Mouse (Mus musculus) cerebellum, postnatal 10 days (tissue): ENCODE data around the gene Isyna1.

Experiments
- DNase-seq, 2 experiments: peaks; one replicate each; pipeline ENCODE4 v3.0.0; 2021; ENCODE audit warnings: mixed read lengths in 2 of 2

Isyna1 gene

DNA sequence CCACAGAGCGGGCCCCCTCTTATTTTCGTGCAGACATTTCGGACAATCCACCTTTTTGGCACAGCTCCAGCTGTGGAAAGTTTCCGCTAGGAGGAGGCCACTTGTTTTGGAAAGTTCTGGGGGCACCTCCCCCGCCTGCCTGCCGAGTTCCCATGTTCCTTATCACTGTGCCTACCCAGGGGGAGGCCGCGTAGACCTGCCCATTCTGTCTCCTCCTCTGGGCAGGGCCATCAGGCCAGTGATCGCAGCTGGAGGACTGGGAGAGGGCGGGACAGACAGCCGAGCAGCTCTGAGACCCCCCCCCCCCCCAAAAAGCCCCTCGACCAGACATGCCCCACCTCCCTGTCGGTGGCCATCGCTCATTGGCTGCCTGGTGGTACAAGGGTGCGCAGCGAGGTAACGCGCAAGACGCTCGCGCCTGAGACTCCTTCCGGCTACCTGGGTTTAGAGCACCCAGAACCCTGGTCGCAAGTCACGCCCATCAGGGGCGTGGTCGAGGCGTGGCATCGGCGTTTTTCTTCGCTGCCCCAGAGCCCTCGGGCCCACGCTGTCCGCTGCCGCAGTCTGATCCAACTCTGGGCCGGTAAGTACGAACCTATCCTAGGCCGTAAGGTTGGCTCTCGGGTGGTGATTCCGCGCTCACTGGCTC is at the start of gene Isyna1:
Gene Isyna1 (plus strand): TSS at position 413 of the 649 bp plus-strand sequence.
- peak; percentile 81 to 86 for DNase-seq

DNA sequence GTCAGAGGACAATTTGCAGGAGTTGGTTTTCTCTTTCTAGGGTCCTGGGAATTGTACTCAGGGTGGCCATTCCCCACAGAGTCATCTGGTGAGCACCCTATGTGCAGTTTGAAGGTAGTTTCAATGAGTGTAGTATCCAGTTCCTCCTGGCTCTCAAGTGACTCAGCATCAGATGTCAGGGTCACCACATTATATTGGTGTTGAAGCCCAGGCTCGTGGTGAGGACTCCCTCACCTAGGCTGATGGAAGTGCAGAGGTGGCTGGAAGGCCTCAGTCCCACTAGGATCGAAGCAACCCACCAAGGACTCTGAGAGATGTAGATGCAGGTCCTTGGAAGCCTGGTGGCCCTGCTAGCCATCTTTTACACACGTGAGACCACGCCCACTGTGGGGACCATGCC is 47.8 kb upstream of the Isyna1 start:
- DNase-seq, result no peak

DNA sequence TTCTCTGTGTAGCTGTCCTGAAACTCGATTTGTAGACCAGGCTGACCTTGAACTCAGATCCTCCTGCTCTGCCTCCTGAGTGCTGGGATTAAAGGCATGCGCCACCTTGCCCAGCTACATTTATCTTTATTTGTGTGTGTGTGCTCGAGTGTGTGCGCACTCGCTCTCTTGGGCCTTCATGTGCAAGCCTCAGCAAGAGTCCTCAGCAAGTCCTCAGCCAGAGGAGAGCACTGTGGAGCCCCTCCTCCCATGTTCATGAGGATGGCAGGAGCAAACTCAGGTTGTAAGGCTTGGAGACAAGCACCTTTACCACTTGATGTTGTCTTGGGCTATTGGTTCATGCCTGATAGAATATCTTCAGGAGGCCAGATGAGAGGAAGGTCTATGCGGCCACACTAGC is 46.4 kb upstream of the Isyna1 start:
- no peak for DNase-seq

DNA sequence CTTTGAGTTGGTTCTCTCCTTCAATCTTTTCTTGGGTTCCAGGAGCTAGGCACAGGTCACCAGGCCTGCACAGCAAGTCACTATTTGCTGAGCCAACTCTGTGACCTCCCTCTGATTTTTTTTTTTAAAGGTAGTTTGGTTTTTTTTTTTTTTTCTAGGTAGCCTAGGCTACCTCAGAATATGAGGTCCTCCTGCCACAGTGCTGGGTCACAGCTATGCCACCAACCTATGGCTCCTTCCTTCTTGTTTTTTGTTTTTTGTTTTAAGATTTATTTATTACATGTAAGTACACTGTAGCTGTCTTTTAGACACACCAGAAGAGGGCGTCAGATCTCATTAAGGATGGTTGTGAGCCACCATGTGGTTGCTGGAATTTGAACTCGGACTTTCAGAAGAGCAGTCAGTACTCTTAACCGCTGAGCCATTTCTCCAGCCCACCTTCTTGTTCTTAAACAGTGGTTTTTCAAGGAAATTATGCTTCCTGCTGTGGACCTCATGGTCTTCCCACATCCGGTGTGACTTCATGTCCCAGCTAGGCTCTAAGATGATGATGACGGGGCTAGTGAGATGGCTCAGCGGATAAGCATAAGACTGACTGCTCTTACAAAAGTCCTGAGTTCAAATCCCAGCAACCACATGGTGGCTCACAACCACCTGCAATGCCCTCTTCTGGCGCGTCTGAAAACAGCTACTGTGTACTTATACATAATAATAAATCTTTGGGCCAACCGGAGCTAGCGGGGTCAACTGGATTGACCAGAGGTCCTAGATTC is 44.6 kb upstream of the Isyna1 start:
- no peak for DNase-seq

DNA sequence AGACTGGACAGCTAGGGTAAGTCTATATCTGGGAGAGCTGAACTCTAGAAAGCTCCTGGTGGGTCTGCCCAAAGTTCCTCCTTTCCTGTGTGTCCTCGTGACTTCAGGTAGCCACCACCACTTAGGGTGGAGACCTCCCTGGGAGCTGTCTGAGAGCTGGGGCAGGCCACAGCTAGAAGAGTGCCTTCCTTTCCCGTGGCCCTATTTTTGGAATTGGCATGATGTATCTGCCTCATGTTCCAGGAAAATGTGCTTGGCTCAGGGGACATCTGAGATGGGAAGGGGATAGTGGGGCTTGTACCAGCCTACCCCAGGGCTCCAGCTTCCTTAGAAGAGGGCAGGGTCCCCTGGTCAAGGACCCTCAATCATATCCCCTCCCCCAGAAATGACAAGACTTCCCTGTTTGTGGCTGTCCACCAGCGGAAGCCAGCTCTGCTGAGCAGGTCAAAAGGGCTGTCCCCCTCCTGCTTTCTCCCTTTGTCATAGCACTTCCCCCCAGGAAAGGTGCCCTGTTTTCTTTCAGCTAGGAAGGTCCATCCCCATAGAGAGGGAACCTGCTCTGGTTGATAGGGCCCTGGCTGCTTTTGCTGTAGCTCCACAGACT is 42.5 kb upstream of the Isyna1 start:
- DNase-seq, result no peak

DNA sequence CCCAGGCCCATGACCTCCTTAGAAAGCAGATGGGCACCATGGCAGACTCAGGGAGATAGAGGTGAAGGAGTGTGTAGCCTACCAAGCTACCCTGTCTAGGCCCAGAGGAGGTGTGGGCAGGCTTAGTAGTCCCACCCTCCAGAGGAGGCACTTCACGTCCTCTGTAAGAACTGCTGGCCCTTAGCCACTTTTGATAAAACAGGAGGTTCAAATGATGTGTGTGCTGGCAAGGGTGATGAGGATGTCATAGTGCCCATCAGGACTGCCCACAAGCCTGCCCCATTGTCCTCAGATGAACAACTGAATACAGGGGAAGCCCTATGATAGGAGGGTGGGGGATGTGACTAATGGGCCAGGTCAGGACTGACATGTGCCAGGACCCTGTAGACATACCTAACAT is 41.3 kb upstream of the Isyna1 start:
- no peak for DNase-seq

DNA sequence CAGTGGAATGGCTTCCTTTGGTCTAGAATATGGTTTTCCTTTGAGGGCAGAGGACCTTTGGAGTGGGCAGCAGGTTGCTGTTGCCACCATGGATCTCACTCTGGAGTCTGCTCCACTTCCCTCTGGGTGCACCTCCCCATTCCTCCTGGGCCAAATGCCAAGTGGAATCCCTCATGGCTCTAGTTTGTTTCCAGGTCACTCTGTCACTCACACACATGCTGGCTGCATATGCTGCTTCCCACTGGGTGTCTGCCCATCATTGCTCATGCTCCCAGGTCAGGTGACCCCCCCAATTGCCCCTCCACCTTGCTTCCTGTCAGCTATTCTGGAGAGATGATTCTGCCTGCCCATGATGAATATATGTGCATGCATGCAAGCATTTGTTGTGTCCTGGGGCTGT is 40.4 kb upstream of the Isyna1 start:
- DNase-seq, result peak; percentile 77 to 81

DNA sequence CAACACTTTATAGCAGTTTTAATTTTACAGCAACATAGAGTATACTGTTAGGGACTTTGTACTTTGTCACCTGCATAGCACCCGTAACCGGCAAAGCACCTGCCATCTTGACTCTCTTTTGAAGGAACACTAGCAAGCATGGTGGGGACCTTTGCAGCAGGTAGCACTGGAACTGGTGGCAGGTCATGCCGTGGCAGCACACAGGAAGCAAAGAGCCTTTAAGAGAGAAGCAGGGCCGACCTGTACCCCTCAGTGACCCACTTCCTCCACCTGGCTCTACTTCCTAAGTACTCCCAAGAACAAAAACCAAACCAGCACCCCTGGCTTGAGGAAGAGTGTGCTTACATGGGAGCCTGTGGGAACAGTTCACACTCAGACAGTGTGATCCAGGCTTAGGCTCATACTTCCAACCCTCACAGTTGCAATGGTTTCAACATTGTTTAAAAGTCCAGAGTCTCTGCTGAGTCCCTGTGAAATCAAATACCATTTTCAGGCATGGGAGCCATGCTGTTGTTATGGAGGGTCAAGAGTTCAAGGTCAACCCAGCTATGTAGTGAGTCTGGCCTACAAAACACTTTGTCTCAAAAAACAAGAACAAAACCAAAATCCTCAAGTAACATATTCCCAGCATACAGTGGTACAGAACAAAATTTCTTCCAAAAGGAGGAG is 39.0 kb upstream of the Isyna1 start:
- DNase-seq, result no peak

DNA sequence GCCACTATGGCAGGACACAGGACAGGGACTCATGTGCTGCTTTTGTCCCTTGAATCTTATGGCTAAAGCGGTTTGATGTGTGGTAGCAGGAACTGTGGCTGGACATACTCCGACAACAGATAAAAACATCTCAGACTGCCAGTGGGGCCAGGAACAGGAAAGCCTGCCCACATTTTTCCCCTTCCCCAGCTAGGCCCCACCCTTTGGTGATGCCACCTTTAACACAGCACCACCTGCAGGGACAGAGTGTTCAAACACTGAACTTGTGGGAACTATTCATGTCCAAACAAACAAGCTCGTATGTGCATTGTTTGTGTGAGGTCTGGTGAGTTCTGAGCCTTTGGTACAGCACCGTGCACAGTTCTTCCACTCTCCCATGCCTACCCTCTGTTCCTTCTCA is 35.8 kb upstream of the Isyna1 start:
- no peak for DNase-seq

DNA sequence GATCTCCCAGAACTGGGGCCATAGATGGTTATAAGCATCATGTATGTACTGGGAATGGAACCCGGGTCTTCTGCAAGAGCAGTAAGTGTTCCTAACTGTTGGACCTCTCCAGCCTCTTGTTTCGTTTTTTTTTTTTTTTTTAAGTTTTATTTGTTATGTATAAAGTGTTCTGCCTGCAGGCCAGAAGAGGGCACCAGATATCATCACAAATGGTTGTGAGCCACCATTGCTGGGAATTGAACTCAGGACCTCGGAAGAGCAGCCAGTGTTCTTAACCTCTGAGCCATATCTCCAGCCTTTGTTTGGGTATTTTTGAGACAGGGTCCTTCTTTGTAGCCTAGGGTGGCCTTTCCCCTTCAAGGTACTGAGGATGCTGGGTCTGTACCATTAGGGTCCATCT is 35.2 kb upstream of the Isyna1 start:
- no peak for DNase-seq

DNA sequence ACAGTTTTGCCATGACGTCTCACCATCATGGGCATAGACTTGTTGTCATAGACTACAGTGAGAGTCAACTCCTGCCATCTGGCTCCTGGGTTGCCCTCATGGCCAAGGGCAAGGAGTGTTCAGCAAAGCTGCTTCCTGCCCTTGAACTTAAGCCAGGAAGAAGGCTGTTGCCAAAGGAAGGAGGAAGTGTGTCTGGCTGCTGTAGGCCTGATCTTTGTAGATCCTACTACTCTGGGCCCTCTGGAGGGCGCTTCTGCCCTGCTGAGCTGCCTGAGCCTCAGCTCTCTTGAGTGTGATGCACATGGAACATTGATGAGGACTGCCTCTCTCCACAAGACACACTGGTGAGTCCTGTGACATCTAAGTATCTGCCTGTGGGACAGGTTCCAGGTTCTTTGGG is 34.1 kb upstream of the Isyna1 start:
- peak; percentile 75 to 79 for DNase-seq

DNA sequence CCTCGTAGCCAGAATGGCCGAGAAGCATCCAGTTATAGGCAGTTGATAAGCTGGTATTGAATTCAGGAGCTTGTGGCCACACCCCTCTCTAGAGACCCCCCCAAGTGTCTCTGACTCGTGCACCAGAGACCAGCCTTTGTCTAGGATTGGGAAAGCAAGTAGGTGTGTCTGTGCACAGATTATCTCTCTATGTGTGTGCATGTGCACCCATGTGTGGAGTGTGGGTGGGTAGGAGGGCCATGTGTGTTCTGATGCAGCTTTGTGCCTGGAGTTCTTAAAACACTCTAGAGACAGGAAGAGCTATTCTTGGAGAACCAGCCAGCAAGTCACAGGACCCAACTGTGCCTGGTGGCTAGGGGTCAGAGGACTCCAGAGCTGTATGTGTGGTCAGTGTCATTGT is 33.6 kb upstream of the Isyna1 start:
- no peak for DNase-seq

DNA sequence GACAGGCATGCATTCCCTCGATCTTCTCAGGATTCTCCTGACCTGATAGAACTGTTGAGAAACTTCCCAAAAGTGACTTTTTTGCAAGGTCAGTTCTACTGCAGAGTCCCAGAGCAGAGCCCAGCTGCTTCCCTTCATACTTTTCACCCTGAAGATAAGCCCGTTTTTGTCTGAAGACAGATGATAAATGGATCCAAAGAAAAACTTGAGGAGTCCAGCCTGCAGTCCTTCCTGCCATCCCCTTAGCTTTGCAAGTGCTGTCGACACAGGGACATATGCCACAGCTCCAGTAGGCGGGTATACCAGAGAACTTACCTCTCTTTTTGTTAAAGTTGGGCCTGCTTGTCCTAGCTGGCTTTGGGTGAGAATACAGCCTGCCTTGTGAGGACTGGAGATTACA is 32.8 kb upstream of the Isyna1 start:
- no peak for DNase-seq

DNA sequence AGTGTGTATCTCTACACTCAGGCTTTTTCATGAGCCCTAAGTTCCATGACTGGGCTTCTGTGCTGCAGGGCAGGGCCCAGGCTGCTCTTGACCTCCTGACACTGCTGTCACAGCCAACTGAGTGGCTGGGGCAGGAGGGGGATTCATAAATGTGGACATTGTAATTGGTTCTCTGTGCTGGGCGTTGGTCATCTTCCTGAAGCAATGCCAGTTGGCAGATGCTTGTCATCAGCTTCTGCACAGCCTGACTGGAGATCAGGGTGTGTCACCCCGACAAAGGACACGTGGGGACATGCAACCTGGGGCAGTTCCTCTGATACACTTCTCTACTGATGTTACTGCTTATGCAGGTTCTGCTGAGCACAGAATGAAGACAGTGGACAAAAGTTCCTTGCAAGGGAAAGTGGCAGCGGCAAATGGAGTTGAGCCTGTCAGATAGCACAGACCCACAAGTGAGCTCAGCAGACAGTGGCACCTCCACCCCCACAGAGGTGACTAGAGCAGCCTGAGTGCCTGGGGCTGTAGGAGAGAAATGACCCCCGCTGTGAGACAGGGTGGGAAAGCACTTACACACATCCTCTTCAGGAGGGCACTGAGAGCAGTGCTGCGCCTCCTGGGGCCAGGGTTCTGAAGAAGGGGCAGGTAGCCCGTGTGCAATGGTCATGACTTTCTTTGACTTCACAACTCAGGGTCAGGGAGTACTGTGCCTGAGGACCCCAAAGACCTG is 32.2 kb upstream of the Isyna1 start:
- DNase-seq, result no peak

DNA sequence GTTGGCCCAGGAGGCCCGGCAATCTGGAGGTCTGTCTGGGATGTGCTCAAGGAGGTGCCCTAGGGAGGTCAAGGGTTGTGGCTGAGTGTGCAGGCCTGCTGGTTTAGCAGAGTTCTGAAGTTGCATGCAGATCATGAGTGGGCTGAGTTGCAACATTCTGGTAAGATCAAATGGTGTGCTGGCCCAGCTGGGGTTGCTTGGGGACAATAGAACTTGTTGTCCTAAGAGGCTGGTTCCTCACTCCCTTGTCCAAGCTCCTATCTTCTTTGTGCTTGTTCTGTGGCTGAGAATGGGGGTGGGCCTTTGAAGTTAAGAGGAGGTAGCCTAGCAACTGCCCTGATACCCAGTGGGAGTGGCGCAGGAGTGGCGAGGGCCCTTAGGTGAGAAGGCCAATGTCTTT is 31.4 kb upstream of the Isyna1 start:
- DNase-seq, result peak in 1 of 2 experiments; percentile 6

DNA sequence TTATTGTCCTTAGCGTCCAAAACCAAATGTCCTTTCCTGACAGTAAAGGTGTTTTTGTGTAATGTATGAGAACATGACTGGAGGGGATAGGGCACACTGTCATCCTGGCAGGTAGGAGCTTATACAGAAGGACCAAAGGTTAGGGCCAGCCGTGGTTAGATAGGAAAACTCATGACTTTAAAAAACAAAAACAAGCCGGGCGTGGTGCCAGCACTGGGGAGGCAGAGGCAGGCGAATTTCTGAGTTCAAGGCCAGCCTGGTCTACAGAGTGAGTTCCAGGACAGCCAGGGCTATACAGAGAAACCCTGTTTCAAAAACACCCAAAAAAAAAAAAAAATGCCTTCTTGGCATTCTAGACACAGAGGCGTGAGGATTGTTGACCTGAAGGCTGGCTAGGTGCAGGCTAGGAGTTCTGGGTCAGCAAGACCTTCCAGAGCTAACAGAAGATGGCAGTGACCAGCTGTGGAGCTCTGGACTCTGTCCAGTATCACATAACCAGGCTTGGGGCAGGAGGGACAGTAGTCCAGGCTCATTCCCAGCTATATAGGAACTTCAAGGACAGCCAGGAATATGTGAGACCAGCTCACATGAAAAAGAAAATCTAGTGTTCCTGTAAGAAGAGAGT is 30.3 kb upstream of the Isyna1 start:
- peak in 1 of 2 experiments; percentile 6 for DNase-seq

DNA sequence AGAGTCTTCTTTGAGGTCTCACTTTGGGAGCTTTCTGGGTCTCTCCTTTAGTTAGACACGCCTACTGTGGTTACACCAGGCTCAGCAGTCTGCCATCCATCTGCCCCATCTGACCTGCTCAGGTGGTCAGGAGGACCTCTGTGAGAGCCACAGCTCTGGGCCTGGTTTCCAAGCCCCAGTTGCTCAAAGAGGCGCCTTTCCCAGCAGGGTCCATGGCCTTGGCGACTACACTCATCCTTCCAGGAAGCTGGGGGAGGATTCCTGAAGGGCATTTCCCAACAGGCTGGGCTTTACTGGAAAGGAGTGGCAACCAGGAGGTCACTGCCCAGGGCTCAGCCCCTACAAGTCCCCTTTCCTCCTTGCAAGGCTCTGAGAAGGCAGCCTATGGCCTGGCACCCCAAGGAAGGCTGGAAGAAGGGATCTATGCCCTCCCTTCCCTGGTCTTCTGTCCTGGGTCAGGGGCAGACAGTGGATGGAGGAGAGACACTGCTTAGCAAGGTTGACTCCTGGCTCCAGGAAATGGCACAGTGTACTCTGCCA is 29.4 kb upstream of the Isyna1 start:
- DNase-seq, result peak in 1 of 2 experiments; percentile 10

DNA sequence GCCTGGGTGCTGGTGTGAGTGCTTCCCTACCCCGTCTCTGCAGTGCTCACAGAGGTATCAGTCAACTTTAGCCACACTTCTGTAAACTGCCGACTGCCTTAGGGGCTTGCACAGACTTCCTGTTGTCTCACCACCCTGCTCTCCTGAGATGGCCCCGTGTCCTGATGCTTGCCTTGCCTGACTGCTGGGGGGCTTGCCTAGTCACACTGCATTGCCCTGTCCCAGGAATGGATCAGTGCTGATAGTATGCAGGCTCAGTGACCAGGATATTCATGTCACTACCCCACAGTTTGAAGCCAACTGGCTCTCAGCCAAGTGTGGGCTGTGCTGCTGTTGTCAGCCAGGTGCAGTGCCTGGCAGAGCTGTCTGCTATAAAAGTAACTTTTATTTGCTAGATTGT is 28.6 kb upstream of the Isyna1 start:
- peak in 1 of 2 experiments; percentile 47 for DNase-seq

DNA sequence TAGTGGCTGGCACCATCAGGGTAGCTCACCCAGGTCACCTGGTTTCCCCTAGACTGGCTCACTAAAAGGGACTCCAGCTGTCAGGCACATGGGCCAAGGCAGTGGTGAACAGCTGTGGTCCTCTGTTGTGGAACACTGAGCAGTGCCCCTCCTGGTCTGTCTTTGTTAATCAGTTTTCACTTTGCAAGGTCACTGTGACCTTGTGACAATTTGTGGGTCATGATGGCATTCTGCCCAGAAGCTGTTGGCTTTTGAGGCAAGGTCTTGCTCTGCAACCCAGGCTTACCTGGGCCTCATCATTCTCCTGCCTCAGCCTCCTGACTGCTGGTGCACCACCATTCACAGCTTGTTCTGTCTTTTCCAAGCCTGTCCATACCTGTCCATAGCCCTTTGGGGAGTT is 23.8 kb upstream of the Isyna1 start:
- peak in 1 of 2 experiments; percentile 25 for DNase-seq

DNA sequence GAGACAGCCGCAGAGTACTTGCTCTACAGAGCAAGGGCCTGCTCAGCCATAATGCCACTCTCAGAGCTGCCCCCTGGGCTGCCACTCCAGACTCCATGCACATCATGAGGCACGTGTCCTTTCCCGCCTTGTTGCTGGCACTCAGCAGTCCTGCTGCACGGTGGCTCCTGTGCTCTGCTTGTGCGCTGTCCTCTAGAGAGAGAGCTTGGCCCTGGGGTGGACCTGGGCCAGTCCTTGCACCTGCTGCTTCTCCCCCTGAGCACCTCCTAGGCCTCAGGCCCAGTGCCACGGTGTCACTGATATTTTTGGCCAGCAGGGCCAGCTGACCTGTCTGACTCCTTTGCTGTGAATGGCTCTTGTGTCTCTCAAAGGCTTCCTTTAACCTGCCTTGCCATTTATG is 23.2 kb upstream of the Isyna1 start:
- DNase-seq, result peak in 1 of 2 experiments; percentile 38

DNA sequence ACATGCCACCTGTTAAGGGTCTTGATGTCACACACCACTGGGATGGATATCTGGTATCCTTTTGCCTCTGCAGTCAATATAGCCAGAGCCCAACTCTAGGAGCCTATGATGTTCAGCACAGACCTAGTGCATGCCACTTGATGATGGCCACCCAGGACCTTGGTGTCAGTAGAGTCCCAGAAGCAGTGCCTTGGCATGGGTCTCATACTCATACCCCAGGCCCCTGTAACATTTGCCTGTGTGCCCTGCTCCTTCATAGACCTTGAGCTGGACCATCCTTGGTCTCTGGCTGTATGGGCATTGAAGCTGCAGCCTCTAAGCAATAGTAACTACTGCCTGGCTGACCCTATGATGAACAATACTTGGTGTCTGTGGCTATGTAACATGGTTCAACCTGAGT is 19.9 kb upstream of the Isyna1 start:
- no peak for DNase-seq

DNA sequence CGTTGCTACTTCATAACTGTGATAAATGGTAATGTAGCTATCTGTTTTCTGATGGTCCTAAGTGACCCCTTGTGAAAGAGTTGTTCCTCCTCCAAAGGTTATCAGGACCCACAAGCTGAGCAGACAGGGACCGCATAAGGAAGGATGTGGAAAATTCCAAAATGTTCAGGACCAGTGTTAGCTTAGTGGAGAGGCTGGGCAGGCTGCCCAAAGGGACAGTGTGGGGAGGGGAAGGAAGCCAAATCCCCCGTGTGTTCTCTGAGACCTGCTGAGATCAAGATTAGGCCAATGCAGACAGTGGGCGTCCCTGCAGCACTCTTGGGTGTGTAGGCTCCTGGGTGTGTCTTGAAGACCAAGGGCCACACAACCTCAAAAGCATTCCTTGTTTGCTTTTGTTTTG is 19.3 kb upstream of the Isyna1 start:
- peak; percentile 50 to 64 for DNase-seq
